Mouse (Mus musculus): Measurements from ENCODE around the gene Gm4788.

Gene Gm4788

GRCm38 (mm10) chr1:139781143-139781542, at the start of gene Gm4788:
Gm4788 (minus strand) TSS chr1:139781243.
- TF ChIP-seq GATA4 (IDR thresholded peaks at IDR 0.05; ENCODE audit: insufficient replicate concordance, low read length): no peak

GRCm38 (mm10) chr1:139808594-139808993, 27.6 kb upstream of the Gm4788 start:
- no peak for TF ChIP-seq GATA4 (IDR thresholded peaks at IDR 0.05; ENCODE audit: insufficient replicate concordance, low read length)

Measured in liver, adult (tissue).